Mouse (Mus musculus): ENCODE data around the gene Polr2f.
A peak's percentile ranks its signal among the peaks of the same experiment; 100 is the strongest.

Polr2f gene

GRCm38 (mm10) chr15:79140866-79141565 lies at the start of gene Polr2f, which contains the start of gene 1700088E04Rik:
Polr2f (plus strand) TSS chr15:79141009.
1700088E04Rik (minus strand) TSS chr15:79141253.
- peak; percentile 90 to 94 for DNase-seq (ENCODE audit: low spot score in 2 of 2)

- no peak for DNase-seq (ENCODE audit: low spot score in 2 of 2)
Measured at GRCm38 (mm10) chr15:79092284-79092683, 48.5 kb upstream of the Polr2f start.

- DNase-seq (ENCODE audit: low spot score in 2 of 2) = peak in 1 of 2 experiments; percentile 48
Measured at GRCm38 (mm10) chr15:79093083-79093839, 47.5 kb upstream of the Polr2f start.

GRCm38 (mm10) chr15:79095483-79095882 lies 45.3 kb upstream of the Polr2f start:
- DNase-seq (ENCODE audit: low spot score in 2 of 2) = no peak

- no peak for DNase-seq (ENCODE audit: low spot score in 2 of 2)
Measured at GRCm38 (mm10) chr15:79096556-79096955, 44.3 kb upstream of the Polr2f start.

- DNase-seq (ENCODE audit: low spot score in 2 of 2) = no peak
Measured at GRCm38 (mm10) chr15:79097135-79097534, 43.7 kb upstream of the Polr2f start.

- DNase-seq (ENCODE audit: low spot score in 2 of 2) = peak; percentile 68 to 72
Measured at GRCm38 (mm10) chr15:79097611-79098025, 43.2 kb upstream of the Polr2f start.

GRCm38 (mm10) chr15:79098220-79098619 lies 42.6 kb upstream of the Polr2f start:
- DNase-seq (ENCODE audit: low spot score in 2 of 2) = no peak

- no peak for DNase-seq (ENCODE audit: low spot score in 2 of 2)
Measured at GRCm38 (mm10) chr15:79098868-79099267, 41.9 kb upstream of the Polr2f start.

GRCm38 (mm10) chr15:79099456-79099855 lies 41.4 kb upstream of the Polr2f start:
- DNase-seq (ENCODE audit: low spot score in 2 of 2) = no peak

GRCm38 (mm10) chr15:79100391-79100790 lies 40.4 kb upstream of the Polr2f start:
- DNase-seq (ENCODE audit: low spot score in 2 of 2) = no peak

- no peak for DNase-seq (ENCODE audit: low spot score in 2 of 2)
Measured at GRCm38 (mm10) chr15:79101531-79101930, 39.3 kb upstream of the Polr2f start.

- DNase-seq (ENCODE audit: low spot score in 2 of 2) = no peak
Measured at GRCm38 (mm10) chr15:79103264-79103663, 37.5 kb upstream of the Polr2f start.

- DNase-seq (ENCODE audit: low spot score in 2 of 2) = no peak
Measured at GRCm38 (mm10) chr15:79105804-79106203, 35.0 kb upstream of the Polr2f start.

GRCm38 (mm10) chr15:79107966-79108365 lies 32.8 kb upstream of the Polr2f start:
- no peak for DNase-seq (ENCODE audit: low spot score in 2 of 2)

- peak; percentile 78 to 80 for DNase-seq (ENCODE audit: low spot score in 2 of 2)
Measured at GRCm38 (mm10) chr15:79108421-79109320, 32.1 kb upstream of the Polr2f start, which contains the start of gene Micall1. Micall1 (plus strand) TSS chr15:79108898.

- DNase-seq (ENCODE audit: low spot score in 2 of 2) = no peak
Measured at GRCm38 (mm10) chr15:79109321-79109934, 31.4 kb upstream of the Polr2f start.

GRCm38 (mm10) chr15:79110031-79110430 lies 30.8 kb upstream of the Polr2f start:
- DNase-seq (ENCODE audit: low spot score in 2 of 2) = no peak

GRCm38 (mm10) chr15:79110528-79110927 lies 30.3 kb upstream of the Polr2f start:
- DNase-seq (ENCODE audit: low spot score in 2 of 2) = no peak

GRCm38 (mm10) chr15:79111774-79112173 lies 29.0 kb upstream of the Polr2f start:
- DNase-seq (ENCODE audit: low spot score in 2 of 2) = no peak

- DNase-seq (ENCODE audit: low spot score in 2 of 2) = no peak
Measured at GRCm38 (mm10) chr15:79115276-79115675, 25.5 kb upstream of the Polr2f start.
